Mouse (Mus musculus) liver, adult 2 months (tissue): ENCODE measurements at regions not wholly inside any gene's neighbourhood (a gene's known extent, or its start where the extent isn't known, plus 50 kb on each side); places are given as distances from the start of the nearest gene placed in this dataset.

ENCODE experiments used
- CTCF ChIP-seq: fragments of 200-500 bp; IDR thresholded peaks from 2 replicates; pipeline ENCODE4 v1.5.1; 2011; ENCODE audit warnings: low read depth, low read length, control low read depth
- POLR2A ChIP-seq: fragments of 200-500 bp; IDR thresholded peaks from 2 replicates; pipeline ENCODE4 v1.6.1; 2011; ENCODE audit warnings: low read length, control low read depth; ENCODE audit not compliant: insufficient read depth; ENCODE audit errors: extremely low read depth

- TF ChIP-seq POLR2A, result no peak
- TF ChIP-seq CTCF, result peak; percentile 59
These were observed 148.5 kb downstream of the Atp23 start for GRCm38 (mm10) chr10:126752699-126753098.
